Mouse (Mus musculus): ENCODE results near the gene Sec24d. TPM values are rescaled to one million over a fixed set of nuclear protein-coding genes. Genes with fewer than 3 reads are reported as not detected.

Gene Sec24d
- total and polyA plus RNA-seq, 2 experiments from 2014 or later = 48.8 to 72.0 TPM

DNA sequence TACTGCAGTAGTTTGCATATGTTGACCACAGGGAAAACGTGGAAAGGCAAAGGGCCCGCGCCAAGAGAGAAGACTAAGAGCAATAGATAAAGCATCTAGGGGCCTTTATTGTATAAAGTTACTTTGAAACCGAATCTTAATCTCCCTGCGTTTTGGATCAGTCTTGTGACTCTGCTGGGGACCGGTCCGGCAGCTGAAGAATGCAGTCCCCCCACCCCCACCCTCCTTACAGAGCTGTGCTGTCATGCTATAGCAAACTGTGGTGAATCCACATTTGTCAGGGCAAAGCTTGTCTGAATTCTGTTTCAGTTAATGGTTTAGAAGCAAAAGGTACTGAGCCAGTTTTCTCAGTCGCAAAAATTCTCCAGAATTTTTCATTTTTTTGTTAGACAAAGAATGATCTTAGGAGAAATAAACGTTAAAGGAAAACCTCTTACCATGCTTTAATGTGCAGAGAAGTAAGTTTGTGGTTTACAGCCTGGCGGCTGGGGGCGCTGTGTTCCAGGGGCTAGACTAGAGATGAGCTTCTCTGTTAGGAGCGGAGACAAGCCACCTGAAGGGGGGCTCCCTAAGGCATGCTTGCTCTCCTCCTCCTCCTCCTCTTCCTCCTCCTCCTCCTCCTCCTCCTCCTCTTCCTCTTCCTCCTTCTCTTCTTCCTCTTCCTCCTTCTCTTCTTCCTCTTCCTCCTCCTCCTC is 46.8 kb downstream of the Sec24d start:
- no peaks in the 10 kb centered on the region for H3K27me3 ChIP-seq (ENCODE audit: control insufficient read depth, insufficient read depth, low read length)
- H3K4me1 ChIP-seq (ENCODE audit: control insufficient read depth, insufficient read depth) = no peaks in the 10 kb centered on the region
- no peak for DNase-seq (ENCODE audit: low spot score)
- no peak for TF ChIP-seq CTCF (IDR thresholded peaks at IDR 0.05; ENCODE audit: low read depth)
- TF ChIP-seq EP300 (IDR thresholded peaks at IDR 0.05; ENCODE audit: low read depth) = no peak
- H3K4me3 ChIP-seq (ENCODE audit: low read depth, low read length) = no peak overlapping the region
- no peak for ATAC-seq (ENCODE audit: insufficient read depth, low read depth)
- 53% methylated on average over 12 of the region's 12 CpGs for WGBS
- H3K9ac ChIP-seq (replicated peaks; ENCODE audit: low read depth, low read length) = no peak overlapping the region
- no peak overlapping the region for H3K27ac ChIP-seq (ENCODE audit: low read depth)
- no peaks in the 10 kb centered on the region for H3K9me3 ChIP-seq (replicated peaks; ENCODE audit: control insufficient read depth, low read length)
- H3K4me2 ChIP-seq (ENCODE audit: low read depth, low read length) = no peak overlapping the region
- peaks cover 26% of the 10 kb centered on the region for H3K36me3 ChIP-seq (replicated peaks; ENCODE audit: control insufficient read depth, insufficient read depth, low read length)

- TF ChIP-seq EP300 (IDR thresholded peaks at IDR 0.05; ENCODE audit: low read depth) = no peak
- TF ChIP-seq CTCF (IDR thresholded peaks at IDR 0.05; ENCODE audit: low read depth) = no peak
- no peak overlapping the region for H3K27ac ChIP-seq (ENCODE audit: low read depth)
- no peaks in the 10 kb centered on the region for H3K27me3 ChIP-seq (ENCODE audit: control insufficient read depth, insufficient read depth, low read length)
- no peak overlapping the region for H3K4me3 ChIP-seq (ENCODE audit: low read depth, low read length)
- ATAC-seq (ENCODE audit: insufficient read depth, low read depth) = no peak
- no peaks in the 10 kb centered on the region for H3K4me1 ChIP-seq (ENCODE audit: control insufficient read depth, insufficient read depth)
- peaks cover 18% of the 10 kb centered on the region for H3K36me3 ChIP-seq (replicated peaks; ENCODE audit: control insufficient read depth, insufficient read depth, low read length)
- DNase-seq (ENCODE audit: low spot score) = no peak
- WGBS = 72% methylated on average over 6 of the region's 6 CpGs
- no peaks in the 10 kb centered on the region for H3K9me3 ChIP-seq (replicated peaks; ENCODE audit: control insufficient read depth, low read length)
- H3K9ac ChIP-seq (replicated peaks; ENCODE audit: low read depth, low read length) = no peak overlapping the region
- no peak overlapping the region for H3K4me2 ChIP-seq (ENCODE audit: low read depth, low read length)
Observed at GRCm38 (mm10) chr3:123316066-123316465, 48.8 kb downstream of the Sec24d start.

DNA sequence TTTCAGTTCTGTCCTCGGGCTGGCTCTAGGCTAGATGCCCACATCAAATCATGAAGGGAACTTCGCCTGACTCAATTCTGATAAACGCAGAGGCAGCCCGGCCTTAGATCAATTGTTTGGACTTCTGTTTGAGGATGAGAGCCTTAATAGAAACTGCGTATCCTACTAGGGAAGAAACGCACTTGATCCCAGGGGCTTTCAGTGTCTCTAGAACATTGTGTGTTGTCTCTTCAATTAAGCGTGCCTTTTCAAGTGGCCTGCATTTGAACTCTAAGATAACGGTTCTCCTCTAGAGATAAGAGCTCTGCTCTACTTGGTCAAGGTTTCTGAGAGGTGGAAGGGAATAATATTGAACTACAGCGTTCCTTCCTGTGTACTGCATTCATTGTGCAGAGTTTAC is 49.8 kb downstream of the Sec24d start:
- H3K4me3 ChIP-seq (ENCODE audit: low read depth, low read length) = no peak overlapping the region
- WGBS = 26% methylated on average over 9 of the region's 9 CpGs
- DNase-seq (ENCODE audit: low spot score) = no peak

DNA sequence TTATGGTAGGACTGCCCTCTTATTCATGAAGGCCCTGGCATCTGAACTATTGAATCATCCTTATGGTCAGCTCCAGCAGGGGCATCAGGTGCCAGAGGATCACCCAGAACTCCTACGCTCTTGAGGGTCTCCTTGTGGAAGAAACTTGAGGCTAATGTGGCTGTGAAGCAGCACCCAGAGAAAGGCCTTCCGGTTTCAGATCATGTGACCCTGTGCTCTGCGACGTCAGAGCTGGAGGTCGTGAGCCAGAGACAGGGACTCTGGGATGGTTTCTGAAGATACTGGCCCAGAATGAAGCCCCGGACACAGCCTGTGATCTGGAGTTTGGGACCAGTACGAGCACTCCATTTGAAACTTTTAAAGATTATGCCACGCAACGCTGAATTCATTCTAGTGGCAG is 53.1 kb downstream of the Sec24d start:
- DNase-seq (ENCODE audit: low spot score) (no peak), ATAC-seq (ENCODE audit: insufficient read depth, low read depth) (no peak)
- H3K9me3 ChIP-seq (replicated peaks; ENCODE audit: control insufficient read depth, low read length) = no peaks in the 10 kb centered on the region
- no peak overlapping the region for H3K4me2 ChIP-seq (ENCODE audit: low read depth, low read length)
- no peaks in the 10 kb centered on the region for H3K27me3 ChIP-seq (ENCODE audit: control insufficient read depth, insufficient read depth, low read length)
- peaks cover 14% of the 10 kb centered on the region; the same call in 1 of the 2 replicates for H3K4me1 ChIP-seq (ENCODE audit: control insufficient read depth, insufficient read depth)
- H3K27ac ChIP-seq (ENCODE audit: low read depth) = no peak overlapping the region
- no peak overlapping the region for H3K4me3 ChIP-seq (ENCODE audit: low read depth, low read length)
- H3K36me3 ChIP-seq (replicated peaks; ENCODE audit: control insufficient read depth, insufficient read depth, low read length) = peaks cover 13% of the 10 kb centered on the region; the same call in 1 of the 2 replicates
- no peak overlapping the region for H3K9ac ChIP-seq (replicated peaks; ENCODE audit: low read depth, low read length)
- WGBS = 74% methylated on average over 9 of the region's 9 CpGs
- TF ChIP-seq CTCF (IDR thresholded peaks at IDR 0.05; ENCODE audit: low read depth) = no peak
- TF ChIP-seq EP300 (IDR thresholded peaks at IDR 0.05; ENCODE audit: low read depth) = no peak

More for the DNA sequence above, 49.8 kb downstream of the Sec24d start:
- Histone ChIP-seq H3K4me2 (ENCODE audit: low read depth, low read length) (no peak overlapping the region), H3K9ac (replicated peaks; ENCODE audit: low read depth, low read length) (no peak overlapping the region), H3K27ac (ENCODE audit: low read depth) (no peak overlapping the region), H3K27me3 (ENCODE audit: control insufficient read depth, insufficient read depth, low read length) (no peaks in the 10 kb centered on the region), H3K4me1 (ENCODE audit: control insufficient read depth, insufficient read depth) (no peaks in the 10 kb centered on the region), H3K36me3 (replicated peaks; ENCODE audit: control insufficient read depth, insufficient read depth, low read length) (peaks cover 13% of the 10 kb centered on the region), H3K9me3 (replicated peaks; ENCODE audit: control insufficient read depth, low read length) (no peaks in the 10 kb centered on the region)
- no peak; the same call in 1 of the 2 replicates for ATAC-seq (ENCODE audit: insufficient read depth, low read depth)
- TF ChIP-seq CTCF (IDR thresholded peaks at IDR 0.05; ENCODE audit: low read depth) (no peak), EP300 (IDR thresholded peaks at IDR 0.05; ENCODE audit: low read depth) (no peak)

- 72% methylated on average over 6 of the region's 6 CpGs for WGBS
Observed at GRCm38 (mm10) chr3:123321612-123322011, 54.4 kb downstream of the Sec24d start.

GRCm38 (mm10) chr3:123322147-123322546 is 54.9 kb downstream of the Sec24d start:
- no peak overlapping the region for H3K27ac ChIP-seq (ENCODE audit: low read depth)
- WGBS = 66% methylated on average over 1 of the region's 1 CpGs

More at GRCm38 (mm10) chr3:123321612-123322011, 54.4 kb downstream of the Sec24d start:
- Histone ChIP-seq H3K4me3 (ENCODE audit: low read depth, low read length) (no peak overlapping the region), H3K9me3 (replicated peaks; ENCODE audit: control insufficient read depth, low read length) (no peaks in the 10 kb centered on the region), H3K4me2 (ENCODE audit: low read depth, low read length) (no peak overlapping the region), H3K36me3 (replicated peaks; ENCODE audit: control insufficient read depth, insufficient read depth, low read length) (peaks cover 13% of the 10 kb centered on the region; the same call in 1 of the 2 replicates), H3K4me1 (ENCODE audit: control insufficient read depth, insufficient read depth) (peaks cover 21% of the 10 kb centered on the region), H3K9ac (replicated peaks; ENCODE audit: low read depth, low read length) (no peak overlapping the region), H3K27ac (ENCODE audit: low read depth) (no peak overlapping the region), H3K27me3 (ENCODE audit: control insufficient read depth, insufficient read depth, low read length) (no peaks in the 10 kb centered on the region)
- no peak for DNase-seq (ENCODE audit: low spot score)
- TF ChIP-seq CTCF (IDR thresholded peaks at IDR 0.05; ENCODE audit: low read depth) = no peak
- no peak for TF ChIP-seq EP300 (IDR thresholded peaks at IDR 0.05; ENCODE audit: low read depth)
- ATAC-seq (ENCODE audit: insufficient read depth, low read depth) = no peak

More at GRCm38 (mm10) chr3:123322147-123322546, 54.9 kb downstream of the Sec24d start:
- H3K9ac ChIP-seq (replicated peaks; ENCODE audit: low read depth, low read length) = no peak overlapping the region
- peak; percentile 54 for DNase-seq (ENCODE audit: low spot score)
- no peak for ATAC-seq (ENCODE audit: insufficient read depth, low read depth)
- no peak overlapping the region for H3K4me3 ChIP-seq (ENCODE audit: low read depth, low read length)
- TF ChIP-seq EP300 (IDR thresholded peaks at IDR 0.05; ENCODE audit: low read depth) = no peak
- TF ChIP-seq CTCF (IDR thresholded peaks at IDR 0.05; ENCODE audit: low read depth) = peak; percentile 56
- peaks cover 21% of the 10 kb centered on the region for H3K4me1 ChIP-seq (ENCODE audit: control insufficient read depth, insufficient read depth)
- H3K36me3 ChIP-seq (replicated peaks; ENCODE audit: control insufficient read depth, insufficient read depth, low read length) = peaks cover 14% of the 10 kb centered on the region
- H3K4me2 ChIP-seq (ENCODE audit: low read depth, low read length) = no peak overlapping the region
- H3K27me3 ChIP-seq (ENCODE audit: control insufficient read depth, insufficient read depth, low read length) = no peaks in the 10 kb centered on the region
- no peaks in the 10 kb centered on the region for H3K9me3 ChIP-seq (replicated peaks; ENCODE audit: control insufficient read depth, low read length)
